ENCODE assay signal across 8 mouse cellular contexts in genomic region chr15:82353078-82353744, GRCm38 (mm10). TPM values are rescaled to one million over a fixed set of nuclear protein-coding genes. Genes with fewer than 3 reads are reported as not detected.
DNase-seq lines count a peak whose midpoint lies in the region; ATAC-seq lines count a peak whose summit lies in the region.

No protein-coding gene starts in this region.

- H3K9me3 ChIP-seq in kidney, embryonic 14.5 days (ENCODE audit: control insufficient read depth, low read length): no peaks in the 10 kb centered on the region
- no peaks in the 10 kb centered on the region for H3K9me3 ChIP-seq in heart, embryonic 15.5 days (replicated peaks)
- no peaks in the 10 kb centered on the region for H3K9me3 ChIP-seq in liver, embryonic 16.5 days (replicated peaks; ENCODE audit: control insufficient read depth, low read length)

- peak overlapping the region; percentile 96 for H3K9ac ChIP-seq in kidney, embryonic 14.5 days (ENCODE audit: low read depth, low read length)
- peak overlapping the region; percentile 98 for H3K9ac ChIP-seq in heart, embryonic 15.5 days
- peak overlapping the region; percentile 90 for H3K9ac ChIP-seq in liver, embryonic 16.5 days (ENCODE audit: low read depth, low read length)

- H3K4me3 ChIP-seq in kidney, embryonic 14.5 days (ENCODE audit: low read length): peak overlapping the region; percentile 85
- H3K4me3 ChIP-seq in heart, embryonic 15.5 days: peak overlapping the region; percentile 88
- H3K4me3 ChIP-seq in liver, embryonic 16.5 days (ENCODE audit: low read depth, low read length): peak overlapping the region; percentile 85

- H3K4me2 ChIP-seq in kidney, embryonic 14.5 days (replicated peaks; ENCODE audit: low read depth, low read length): peak overlapping the region; percentile 89
- peak overlapping the region; percentile 81 for H3K4me2 ChIP-seq in heart, embryonic 15.5 days
- H3K4me2 ChIP-seq in liver, embryonic 16.5 days (ENCODE audit: low read depth, low read length): peak overlapping the region; percentile 94

- no peaks in the 10 kb centered on the region for H3K27me3 ChIP-seq in kidney, embryonic 14.5 days (ENCODE audit: control insufficient read depth, insufficient read depth, low read length)
- H3K27me3 ChIP-seq in heart, embryonic 15.5 days: no peaks in the 10 kb centered on the region
- H3K27me3 ChIP-seq in liver, embryonic 16.5 days (ENCODE audit: control insufficient read depth, insufficient read depth, low read depth, low read length): no peaks in the 10 kb centered on the region

- H3K4me1 ChIP-seq in kidney, embryonic 14.5 days (ENCODE audit: control insufficient read depth, insufficient read depth, low read length): peaks cover 12% of the 10 kb centered on the region
- H3K4me1 ChIP-seq in heart, embryonic 15.5 days (replicated peaks): peaks cover 24% of the 10 kb centered on the region
- H3K4me1 ChIP-seq in liver, embryonic 16.5 days (ENCODE audit: control insufficient read depth, low read depth, low read length): peaks cover 57% of the 10 kb centered on the region

- no peak for DNase-seq in kidney, postnatal 10 days
- peak; percentile 69 for DNase-seq in R1 (ENCODE audit: low read depth, low spot score)
- DNase-seq in left cerebral cortex, adult 8-10 months (ENCODE audit: low spot score in 2 of 2): no peak

- H3K27ac ChIP-seq in kidney, embryonic 14.5 days (ENCODE audit: low read depth, low read length): peak overlapping the region; percentile 44; the same call in 1 of the 2 replicates
- H3K27ac ChIP-seq in heart, embryonic 15.5 days: peak overlapping the region; percentile 90
- H3K27ac ChIP-seq in liver, embryonic 16.5 days (ENCODE audit: low read length): peak overlapping the region; percentile 83

- 26% methylated on average over 14 of the region's 14 CpGs for WGBS in kidney, embryonic 14.5 days
- WGBS in heart, embryonic 15.5 days: 20% methylated on average over 14 of the region's 14 CpGs
- WGBS in liver, embryonic 16.5 days (ENCODE audit: insufficient replicate concordance): 14% methylated on average over 14 of the region's 14 CpGs

- no peak for ATAC-seq in kidney, embryonic 14.5 days (ENCODE audit: low FRiP score, low TSS enrichment)
- no peak for ATAC-seq in heart, embryonic 15.5 days (replicated peaks; ENCODE audit: insufficient number of reproducible peaks, insufficient read depth, low FRiP score, low read depth)
- ATAC-seq in liver, embryonic 16.5 days (ENCODE audit: low read depth): no peak
- ATAC-seq in erythroid progenitor cell, adult 5-6 weeks (replicated peaks; ENCODE audit: low FRiP score, poor library complexity, severe bottlenecking): no peak
- no peak for ATAC-seq in granulocyte monocyte progenitor cell, adult 5-6 weeks (replicated peaks; ENCODE audit: poor library complexity, severe bottlenecking)

- peaks cover 26% of the 10 kb centered on the region for H3K36me3 ChIP-seq in kidney, embryonic 14.5 days (ENCODE audit: control insufficient read depth, insufficient read depth, low read length)
- H3K36me3 ChIP-seq in heart, embryonic 15.5 days: peaks cover 30% of the 10 kb centered on the region
- H3K36me3 ChIP-seq in liver, embryonic 16.5 days (ENCODE audit: control insufficient read depth, insufficient read depth): peaks cover 27% of the 10 kb centered on the region

RNA-seq across cellular contexts. Expression of gene Ndufa6, which starts 0.9 kb away (rescaled TPM):
- 396 and 553 TPM in 2 replicates for polyA plus RNA-seq in kidney, embryonic 14.5 days (2014; fragmentation: Nextera tagmentation; extraction: Ambion mirVana)
- polyA plus RNA-seq in heart, embryonic 15.5 days (2015; fragmentation: Nextera tagmentation; extraction: Ambion mirVana): 483 and 678 TPM in 2 replicates
- 348 and 350 TPM in 2 replicates for polyA plus RNA-seq in liver, embryonic 16.5 days (2015; fragmentation: Nextera tagmentation; extraction: Ambion mirVana)
- total RNA-seq in erythroid progenitor cell, adult 5-6 weeks (2015; ENCODE audit: low replicate concordance): 91.4 and 203 TPM in 2 replicates
- 31.5 and 64.6 TPM in 2 replicates for total RNA-seq in erythroid progenitor cell, adult 5-6 weeks (2017; ENCODE audit: low replicate concordance)
- 266 and 267 TPM in 2 replicates for total RNA-seq in granulocyte monocyte progenitor cell, adult 5-6 weeks (2014; fragmentation: Nextera tagmentation)
- 173 and 202 TPM in 2 replicates for total RNA-seq in granulocyte monocyte progenitor cell, adult 5-6 weeks (2017)
- total RNA-seq in left cerebral cortex, adult 8-10 months (2022): 100 to 1,000 TPM; 170 to 203 (median 184) TPM

RNA-seq across cellular contexts. Expression of gene Smdt1, which starts 14.5 kb away (rescaled TPM):
- polyA plus RNA-seq in kidney, embryonic 14.5 days (2014; fragmentation: Nextera tagmentation; extraction: Ambion mirVana): 276 and 306 TPM in 2 replicates
- 334 and 337 TPM in 2 replicates for polyA plus RNA-seq in heart, embryonic 15.5 days (2015; fragmentation: Nextera tagmentation; extraction: Ambion mirVana)
- 170 and 175 TPM in 2 replicates for polyA plus RNA-seq in liver, embryonic 16.5 days (2015; fragmentation: Nextera tagmentation; extraction: Ambion mirVana)
- total RNA-seq in erythroid progenitor cell, adult 5-6 weeks (2015; ENCODE audit: low replicate concordance): 137 and 202 TPM in 2 replicates
- total RNA-seq in erythroid progenitor cell, adult 5-6 weeks (2017; ENCODE audit: low replicate concordance): 52.8 and 71.0 TPM in 2 replicates
- total RNA-seq in granulocyte monocyte progenitor cell, adult 5-6 weeks (2014; fragmentation: Nextera tagmentation): 192 and 201 TPM in 2 replicates
- 84.4 and 94.6 TPM in 2 replicates for total RNA-seq in granulocyte monocyte progenitor cell, adult 5-6 weeks (2017)
- total RNA-seq in left cerebral cortex, adult 8-10 months (2022): 100 to 1,000 TPM; 143 to 154 (median 149) TPM

RNA-seq across cellular contexts. Expression of gene Pheta2, which starts 14.5 kb away (rescaled TPM):
- polyA plus RNA-seq in kidney, embryonic 14.5 days (2014; fragmentation: Nextera tagmentation; extraction: Ambion mirVana): 4.7 and 8.9 TPM in 2 replicates
- polyA plus RNA-seq in heart, embryonic 15.5 days (2015; fragmentation: Nextera tagmentation; extraction: Ambion mirVana): 6.3 and 11.5 TPM in 2 replicates
- polyA plus RNA-seq in liver, embryonic 16.5 days (2015; fragmentation: Nextera tagmentation; extraction: Ambion mirVana): 38.9 and 43.4 TPM in 2 replicates
- total RNA-seq in erythroid progenitor cell, adult 5-6 weeks (2015; ENCODE audit: low replicate concordance): 88.4 and 89.0 TPM in 2 replicates
- total RNA-seq in erythroid progenitor cell, adult 5-6 weeks (2017; ENCODE audit: low replicate concordance): 85.0 and 97.9 TPM in 2 replicates
- total RNA-seq in granulocyte monocyte progenitor cell, adult 5-6 weeks (2014; fragmentation: Nextera tagmentation): 2.7 and 5.4 TPM in 2 replicates
- 1.9 and 4.1 TPM in 2 replicates for total RNA-seq in granulocyte monocyte progenitor cell, adult 5-6 weeks (2017)
- under 1 TPM; 0.26 to 0.58 (median 0.48) TPM for total RNA-seq in left cerebral cortex, adult 8-10 months (2022)

RNA-seq across cellular contexts. Expression of gene Naga, which starts 14.5 kb away (rescaled TPM):
- polyA plus RNA-seq in kidney, embryonic 14.5 days (2014; fragmentation: Nextera tagmentation; extraction: Ambion mirVana): 43.6 and 57.3 TPM in 2 replicates
- polyA plus RNA-seq in heart, embryonic 15.5 days (2015; fragmentation: Nextera tagmentation; extraction: Ambion mirVana): 39.1 and 52.3 TPM in 2 replicates
- 48.2 and 51.1 TPM in 2 replicates for polyA plus RNA-seq in liver, embryonic 16.5 days (2015; fragmentation: Nextera tagmentation; extraction: Ambion mirVana)
- 119 and 154 TPM in 2 replicates for total RNA-seq in erythroid progenitor cell, adult 5-6 weeks (2015; ENCODE audit: low replicate concordance)
- 62.6 and 69.7 TPM in 2 replicates for total RNA-seq in erythroid progenitor cell, adult 5-6 weeks (2017; ENCODE audit: low replicate concordance)
- total RNA-seq in granulocyte monocyte progenitor cell, adult 5-6 weeks (2014; fragmentation: Nextera tagmentation): 45.0 and 63.1 TPM in 2 replicates
- 34.0 and 50.4 TPM in 2 replicates for total RNA-seq in granulocyte monocyte progenitor cell, adult 5-6 weeks (2017)
- 10 to 100 TPM; 37.8 to 45.2 (median 42.4) TPM for total RNA-seq in left cerebral cortex, adult 8-10 months (2022)

RNA-seq across cellular contexts. Expression of gene Cyp2d22, which starts 26.8 kb away (rescaled TPM):
- 7.0 and 8.2 TPM in 2 replicates for polyA plus RNA-seq in kidney, embryonic 14.5 days (2014; fragmentation: Nextera tagmentation; extraction: Ambion mirVana)
- polyA plus RNA-seq in heart, embryonic 15.5 days (2015; fragmentation: Nextera tagmentation; extraction: Ambion mirVana): 12.3 and 14.2 TPM in 2 replicates
- polyA plus RNA-seq in liver, embryonic 16.5 days (2015; fragmentation: Nextera tagmentation; extraction: Ambion mirVana): 20.1 and 20.6 TPM in 2 replicates
- total RNA-seq in erythroid progenitor cell, adult 5-6 weeks (2015; ENCODE audit: low replicate concordance): not detected in 2 replicates
- not detected in 2 replicates for total RNA-seq in erythroid progenitor cell, adult 5-6 weeks (2017; ENCODE audit: low replicate concordance)
- 0.54 TPM in 1 of 2 replicates, not detected in the other for total RNA-seq in granulocyte monocyte progenitor cell, adult 5-6 weeks (2014; fragmentation: Nextera tagmentation)
- total RNA-seq in granulocyte monocyte progenitor cell, adult 5-6 weeks (2017): not detected in 2 replicates
- 10 to 100 TPM; 39.7 to 44.8 (median 40.7) TPM for total RNA-seq in left cerebral cortex, adult 8-10 months (2022)

Comparison
In these comparisons a context has a peak if more than half of its experiments do, and no peak if none do; other contexts are left out.
1. RNA of gene Pheta2, which starts 14.5 kb away (total RNA-seq): 85.0 to 97.9 TPM in erythroid progenitor cell, adult 5-6 weeks; 1.9 to 5.4 TPM in granulocyte monocyte progenitor cell, adult 5-6 weeks and 0.26 to 0.58 TPM in left cerebral cortex, adult 8-10 months; every median in the first group is over 10 times any median in the second.
2. Peak in every context shown above with its lines, with median percentiles within 50 percentile points of each other: H3K27ac ChIP-seq, H3K4me2 ChIP-seq, H3K4me3 ChIP-seq and H3K9ac ChIP-seq.